10 mouse cellular contexts compared by ENCODE assay signal in genomic region chr16:7017310-7017709, GRCm38 (mm10).
"Had no signal": no experiment of that assay in that cellular context is flagged by ENCODE, and none has a peak within 500 bp of the region (broad histone marks: within the 10 kb centered on the region; RNA-seq: fewer than 3 reads in every experiment).

No protein-coding gene starts in this region.

- DNase-seq: kidney, postnatal 10 days; kidney, postnatal 4 days; left cerebral cortex, postnatal 4 days; lung, adult 18-20 months; right cerebral cortex, adult 18-20 months; right cerebral cortex, postnatal 4 days; spleen, adult 18-20 months; thymus, adult 18-20 months; thymus, postnatal 14 days had no signal

- ATAC-seq: midbrain, embryonic 13.5 days had no signal
